Mouse (Mus musculus): ENCODE results near the gene Olfr66. TPM values are rescaled to one million over a fixed set of nuclear protein-coding genes. Genes with fewer than 3 reads are reported as not detected.

Gene Olfr66
- total and polyA plus RNA-seq, 3 experiments, result not detected

DNA sequence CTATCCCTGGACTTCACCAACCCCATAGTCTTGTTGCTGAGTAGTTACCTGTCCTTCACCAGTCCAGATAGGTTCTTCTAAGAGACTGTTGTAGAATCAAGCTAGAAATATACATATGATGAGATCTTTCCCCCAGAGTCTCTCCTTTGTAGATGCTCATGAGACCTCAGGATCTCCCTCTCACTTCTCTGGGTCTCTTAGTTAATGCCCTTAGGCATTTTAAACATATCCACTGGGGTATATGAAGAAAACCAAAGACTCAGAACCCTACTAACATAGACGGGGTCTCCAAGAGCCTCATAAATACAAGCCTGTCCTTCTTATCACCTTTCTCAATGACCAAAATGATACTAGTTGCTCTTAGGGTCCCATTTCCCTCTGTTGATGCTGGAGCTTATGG, 8.3 kb upstream of the Olfr66 start, which contains the start of gene Olfr64:
Olfr64 (minus strand) TSS at position 101 of the 400 bp plus-strand sequence.
- H3K4me1 ChIP-seq (ENCODE audit: control insufficient read depth in 1 of 2, insufficient read depth in 2 of 2, low read length in 2 of 2), result no peaks in the 10 kb centered on the region
- TF ChIP-seq POLR2AphosphoS5 (IDR thresholded peaks at IDR 0.05; ENCODE audit: borderline replicate concordance, low read depth, low read length) (no peak), MAZ (IDR thresholded peaks at IDR 0.05; ENCODE audit: low read depth, low read length) (no peak), NRF1 (IDR thresholded peaks at IDR 0.05; ENCODE audit: insufficient read depth, low read depth, low read length, poor library complexity, severe bottlenecking) (no peak), POLR2A (IDR thresholded peaks at IDR 0.05; ENCODE audit: control insufficient read depth in 1 of 2, insufficient read depth in 1 of 2, low read depth in 1 of 2, low read length in 2 of 2, poor library complexity in 1 of 2) (no peak), MYB (IDR thresholded peaks at IDR 0.05; ENCODE audit: low read depth, low read length) (no peak)
- no peak within 1 kb of the TSS for H3K27ac ChIP-seq (ENCODE audit: control insufficient read depth, low read depth, low read length)
- H3K79me2 ChIP-seq (ENCODE audit: control insufficient read depth, insufficient read depth, low read length, poor library complexity), result no peaks in the 10 kb centered on the region
- DNase-seq (ENCODE audit: low read depth, low spot score), result no peak
- no peaks in the 10 kb centered on the region for H3K27me3 ChIP-seq (ENCODE audit: control insufficient read depth in 1 of 2, insufficient read depth in 2 of 2, low read length in 2 of 2)
- H3K4me3 ChIP-seq (ENCODE audit: control insufficient read depth in 1 of 2, insufficient read depth in 1 of 2, low read depth in 2 of 2, low read length in 2 of 2), result no peak within 1 kb of the TSS
- H3K9me3 ChIP-seq (replicated peaks; ENCODE audit: insufficient read depth, low read length), result no peaks in the 10 kb centered on the region
- no peaks in the 10 kb centered on the region for H3K36me3 ChIP-seq (ENCODE audit: control insufficient read depth in 1 of 2, insufficient read depth in 2 of 2, low read length in 2 of 2)
- no peak within 1 kb of the TSS for H3K9ac ChIP-seq (ENCODE audit: control insufficient read depth, low read depth, low read length, poor library complexity, severe bottlenecking)

DNA sequence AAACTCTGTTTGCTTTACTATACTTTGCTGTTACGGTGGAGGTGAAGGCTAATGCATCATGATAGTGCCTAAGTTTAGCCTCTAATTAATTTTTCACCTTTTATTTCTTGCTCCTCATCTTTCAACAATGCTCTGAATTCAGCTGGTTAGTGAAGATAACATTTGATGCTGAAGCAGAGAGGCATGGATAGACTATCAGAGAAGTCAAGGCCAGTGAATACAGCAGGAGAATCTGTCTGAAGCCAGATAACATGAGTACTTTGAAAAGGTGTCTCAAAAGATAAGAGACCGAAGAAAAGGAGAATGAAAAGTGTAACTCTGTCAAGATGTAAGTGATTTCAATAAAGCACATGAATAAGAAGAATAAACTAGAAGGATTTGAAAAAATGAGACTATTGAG, 9.0 kb downstream of the Olfr66 start:
- Histone ChIP-seq H3K36me3 (ENCODE audit: control insufficient read depth in 1 of 2, insufficient read depth in 2 of 2, low read length in 2 of 2) (peaks cover 0 to 7% of the 10 kb centered on the region in 2 experiments; a peak in 2 of 4 replicates), H3K4me1 (ENCODE audit: control insufficient read depth in 1 of 2, insufficient read depth in 2 of 2, low read length in 2 of 2) (peaks cover 5 to 8% of the 10 kb centered on the region in 2 experiments; a peak in 2 of 4 replicates), H3K9ac (ENCODE audit: control insufficient read depth, low read depth, low read length, poor library complexity, severe bottlenecking) (no peak overlapping the region), H3K9me3 (replicated peaks; ENCODE audit: insufficient read depth, low read length) (no peaks in the 10 kb centered on the region), H3K4me3 (ENCODE audit: control insufficient read depth in 1 of 2, insufficient read depth in 1 of 2, low read depth in 2 of 2, low read length in 2 of 2) (no peak overlapping the region), H3K27me3 (ENCODE audit: control insufficient read depth in 1 of 2, insufficient read depth in 2 of 2, low read length in 2 of 2) (no peaks in the 10 kb centered on the region), H3K79me2 (ENCODE audit: control insufficient read depth, insufficient read depth, low read length, poor library complexity) (no peaks in the 10 kb centered on the region; the same call in 1 of the 2 replicates), H3K27ac (ENCODE audit: control insufficient read depth, low read depth, low read length) (no peak overlapping the region)
- TF ChIP-seq KAT2A (conservative IDR thresholded peaks at IDR 0.05; ENCODE audit: low read depth, low read length), result no peak
- TF ChIP-seq ZMIZ1 (IDR thresholded peaks at IDR 0.05; ENCODE audit: low read depth, low read length), result no peak
- no peak for TF ChIP-seq ZNF384 (IDR thresholded peaks at IDR 0.05; ENCODE audit: low read depth, low read length)
- no peak for TF ChIP-seq TBP (IDR thresholded peaks at IDR 0.05; ENCODE audit: low read depth, low read length)
- no peak for TF ChIP-seq MAZ (IDR thresholded peaks at IDR 0.05; ENCODE audit: low read depth, low read length)
- TF ChIP-seq TAL1 (IDR thresholded peaks at IDR 0.05; ENCODE audit: low read length), result peak; percentile 90
- TF ChIP-seq MEF2A (IDR thresholded peaks at IDR 0.05; ENCODE audit: extremely low read depth, insufficient replicate concordance, low read depth, low read length, poor library complexity, severe bottlenecking), result no peak
- TF ChIP-seq USF2 (IDR thresholded peaks at IDR 0.05; ENCODE audit: borderline replicate concordance in 1 of 2, insufficient read depth in 1 of 2, low read depth in 1 of 2, low read length in 2 of 2), result no peak
- TF ChIP-seq CTCF (IDR thresholded peaks at IDR 0.05 in 2 of 3, conservative IDR thresholded peaks at IDR 0.05 in 1 of 3; ENCODE audit: control insufficient read depth in 1 of 3, insufficient read depth in 1 of 3, low read depth in 2 of 3, low read length in 3 of 3, poor library complexity in 1 of 3, severe bottlenecking in 1 of 3), result no peak
- peak; percentile 25; the same call in 1 of the 2 replicates for TF ChIP-seq MYC (IDR thresholded peaks at IDR 0.05; ENCODE audit: low read depth, low read length)
- TF ChIP-seq POLR2A (IDR thresholded peaks at IDR 0.05; ENCODE audit: control insufficient read depth in 1 of 2, insufficient read depth in 1 of 2, low read depth in 1 of 2, low read length in 2 of 2, poor library complexity in 1 of 2), result no peak
- TF ChIP-seq GATA1 (IDR thresholded peaks at IDR 0.05; ENCODE audit: low read depth, low read length), result peak; percentile 96
- TF ChIP-seq EP300 (IDR thresholded peaks at IDR 0.05; ENCODE audit: low read depth in 1 of 2, low read length in 2 of 2), result peak; percentile 91 to 96
- no peak for TF ChIP-seq HCFC1 (IDR thresholded peaks at IDR 0.05; ENCODE audit: low read depth, low read length)
- TF ChIP-seq ZC3H11A (IDR thresholded peaks at IDR 0.05; ENCODE audit: low read depth, low read length), result no peak
- no peak for TF ChIP-seq RAD21 (IDR thresholded peaks at IDR 0.05; ENCODE audit: low read depth, low read length)
- no peak for TF ChIP-seq ZKSCAN1 (IDR thresholded peaks at IDR 0.05; ENCODE audit: low read depth, low read length)
- TF ChIP-seq SIN3A (IDR thresholded peaks at IDR 0.05; ENCODE audit: low read length), result peak; percentile 37; the same call in 1 of the 2 replicates
- TF ChIP-seq ETS1 (IDR thresholded peaks at IDR 0.05; ENCODE audit: low read depth, low read length), result peak; percentile 87
- TF ChIP-seq TCF12 (IDR thresholded peaks at IDR 0.05; ENCODE audit: low read depth, low read length), result peak; percentile 98
- TF ChIP-seq RCOR1 (IDR thresholded peaks at IDR 0.05; ENCODE audit: low read depth, low read length), result peak; percentile 83
- TF ChIP-seq ELF1 (IDR thresholded peaks at IDR 0.05; ENCODE audit: low read depth, low read length), result no peak
- no peak for TF ChIP-seq E2F4 (IDR thresholded peaks at IDR 0.05; ENCODE audit: borderline replicate concordance, low read depth, low read length)
- DNase-seq (ENCODE audit: low read depth, low spot score), result peak; percentile 48

Data from MEL (cell line).